In the genomic region with DNA sequence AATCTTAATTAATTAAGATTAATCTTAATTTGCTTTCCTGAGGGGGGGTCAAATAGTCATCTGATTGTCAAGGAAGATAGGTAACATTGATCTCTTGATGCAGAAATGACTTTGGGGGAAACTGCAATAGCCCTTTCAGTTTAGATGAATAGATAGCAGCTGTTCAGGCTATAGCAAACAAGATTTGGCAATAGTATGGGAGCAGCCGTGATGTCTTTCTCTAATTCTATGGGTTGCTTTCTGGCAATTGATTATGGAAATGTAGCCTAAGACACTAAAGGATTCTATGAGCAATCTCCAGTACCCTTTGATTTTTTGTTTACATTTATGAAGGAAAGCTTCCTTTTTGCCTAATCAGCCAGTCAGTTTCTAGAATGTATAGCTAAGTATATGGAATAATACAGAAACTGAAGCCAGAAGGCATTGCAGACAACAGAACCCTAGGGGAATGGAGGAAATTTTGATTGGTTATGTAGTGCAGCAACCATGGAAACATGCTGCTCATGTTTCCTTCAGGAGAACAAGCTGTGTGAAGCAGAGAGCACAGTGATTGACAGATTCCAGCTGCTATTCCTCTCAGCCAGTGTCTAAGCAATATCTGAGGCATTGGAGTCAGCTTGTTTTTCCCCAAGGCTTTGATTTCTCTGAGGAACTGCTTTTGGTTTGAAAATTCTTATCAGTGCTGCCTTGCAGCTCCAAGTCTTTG, we compare ENCODE assay signal across 12 mouse cellular contexts.
DNase-seq lines count a peak whose midpoint lies in the region; ATAC-seq and TF ChIP-seq lines count a peak whose summit lies in the region.
"Had no signal": no experiment of that assay in that cellular context is flagged by ENCODE, and none has a peak within 500 bp of the region (broad histone marks: within the 10 kb centered on the region; RNA-seq: fewer than 3 reads in every experiment).

No protein-coding gene starts in this region.

- H3K4me3 ChIP-seq in forebrain, embryonic 13.5 days = no peak overlapping the region
- no peak overlapping the region for H3K4me3 ChIP-seq in forebrain, embryonic 10.5 days
- H3K4me3 ChIP-seq in limb, embryonic 13.5 days = no peak overlapping the region
- no peak overlapping the region for H3K4me3 ChIP-seq in limb, embryonic 10.5 days
- H3K4me3 ChIP-seq in forebrain, embryonic 16.5 days (replicated peaks; ENCODE audit: low read length) = no peak overlapping the region
- no peak overlapping the region for H3K4me3 ChIP-seq in midbrain, embryonic 15.5 days
- H3K4me3 ChIP-seq in thymus, adult 2 months (ENCODE audit: control insufficient read depth, insufficient read depth, low read length) = no peak overlapping the region
- H3K4me3 ChIP-seq: embryonic facial prominence, embryonic 13.5 days; heart, embryonic 13.5 days had no signal

- no peaks in the 10 kb centered on the region for H3K36me3 ChIP-seq in forebrain, embryonic 13.5 days (ENCODE audit: poor library complexity, severe bottlenecking)
- H3K36me3 ChIP-seq in forebrain, embryonic 10.5 days (replicated peaks) = no peaks in the 10 kb centered on the region
- no peaks in the 10 kb centered on the region for H3K36me3 ChIP-seq in limb, embryonic 13.5 days
- H3K36me3 ChIP-seq in limb, embryonic 10.5 days = no peaks in the 10 kb centered on the region
- H3K36me3 ChIP-seq in forebrain, embryonic 16.5 days (ENCODE audit: control insufficient read depth, insufficient read depth) = no peaks in the 10 kb centered on the region
- H3K36me3 ChIP-seq in midbrain, embryonic 15.5 days (replicated peaks) = no peaks in the 10 kb centered on the region
- no peaks in the 10 kb centered on the region for H3K36me3 ChIP-seq in thymus, adult 2 months (ENCODE audit: control insufficient read depth, insufficient read depth, low read length)
- H3K36me3 ChIP-seq: embryonic facial prominence, embryonic 13.5 days; heart, embryonic 13.5 days had no signal

- no peak for DNase-seq in forebrain, embryonic 10.5 days (ENCODE audit: extremely low spot score, low spot score)
- DNase-seq in limb, embryonic 10.5 days (ENCODE audit: low spot score) = no peak
- DNase-seq in thymus, adult 2 months = no peak
- DNase-seq in left cerebral cortex, adult 9 months (ENCODE audit: low spot score in 2 of 2) = no peak
- DNase-seq: kidney, adult 8-10 months; lung, postnatal 10 days had no signal

- no peak overlapping the region for H3K27ac ChIP-seq in forebrain, embryonic 13.5 days
- no peak overlapping the region for H3K27ac ChIP-seq in forebrain, embryonic 10.5 days
- no peak overlapping the region for H3K27ac ChIP-seq in limb, embryonic 13.5 days
- H3K27ac ChIP-seq in limb, embryonic 10.5 days = no peak overlapping the region
- H3K27ac ChIP-seq in forebrain, embryonic 16.5 days (ENCODE audit: low read length) = no peak overlapping the region
- H3K27ac ChIP-seq in midbrain, embryonic 15.5 days = 0 out of 2 replicates have a peak overlapping the region, but pooled peaks have one; percentile 11
- H3K27ac ChIP-seq in thymus, adult 2 months (ENCODE audit: control insufficient read depth, insufficient read depth, low read length) = no peak overlapping the region
- H3K27ac ChIP-seq: embryonic facial prominence, embryonic 13.5 days; heart, embryonic 13.5 days had no signal

- no peaks in the 10 kb centered on the region for H3K4me1 ChIP-seq in forebrain, embryonic 13.5 days
- H3K4me1 ChIP-seq in forebrain, embryonic 10.5 days = 0 out of 2 replicates have a peak, but pooled peaks cover 5% of the 10 kb centered on the region
- H3K4me1 ChIP-seq in limb, embryonic 13.5 days = no peaks in the 10 kb centered on the region
- H3K4me1 ChIP-seq in limb, embryonic 10.5 days = no peaks in the 10 kb centered on the region
- no peaks in the 10 kb centered on the region for H3K4me1 ChIP-seq in forebrain, embryonic 16.5 days (replicated peaks; ENCODE audit: control insufficient read depth, insufficient read depth, low read length)
- H3K4me1 ChIP-seq in midbrain, embryonic 15.5 days = no peaks in the 10 kb centered on the region
- H3K4me1 ChIP-seq in thymus, adult 2 months (replicated peaks; ENCODE audit: control insufficient read depth, insufficient read depth, low read length) = no peaks in the 10 kb centered on the region
- H3K4me1 ChIP-seq: embryonic facial prominence, embryonic 13.5 days; heart, embryonic 13.5 days had no signal

- H3K9me3 ChIP-seq in forebrain, embryonic 13.5 days (replicated peaks) = no peaks in the 10 kb centered on the region
- no peaks in the 10 kb centered on the region for H3K9me3 ChIP-seq in forebrain, embryonic 10.5 days
- no peaks in the 10 kb centered on the region for H3K9me3 ChIP-seq in limb, embryonic 13.5 days
- H3K9me3 ChIP-seq in limb, embryonic 10.5 days (replicated peaks) = no peaks in the 10 kb centered on the region
- no peaks in the 10 kb centered on the region for H3K9me3 ChIP-seq in forebrain, embryonic 16.5 days (ENCODE audit: control insufficient read depth, low read length)
- H3K9me3 ChIP-seq in midbrain, embryonic 15.5 days = no peaks in the 10 kb centered on the region
- H3K9me3 ChIP-seq: embryonic facial prominence, embryonic 13.5 days; heart, embryonic 13.5 days had no signal

- TF ChIP-seq POLR2A in thymus, adult 2 months (IDR thresholded peaks at IDR 0.05; ENCODE audit: control insufficient read depth, extremely low read depth, insufficient read depth, low read length, poor library complexity) = no peak

- H3K9ac ChIP-seq in forebrain, embryonic 13.5 days = no peak overlapping the region
- no peak overlapping the region for H3K9ac ChIP-seq in limb, embryonic 13.5 days
- H3K9ac ChIP-seq in forebrain, embryonic 16.5 days (replicated peaks; ENCODE audit: low read depth, low read length) = no peak overlapping the region
- no peak overlapping the region for H3K9ac ChIP-seq in midbrain, embryonic 15.5 days
- H3K9ac ChIP-seq: embryonic facial prominence, embryonic 13.5 days; heart, embryonic 13.5 days had no signal

- no peak for TF ChIP-seq CTCF in thymus, adult 2 months (IDR thresholded peaks at IDR 0.05; ENCODE audit: borderline replicate concordance, control insufficient read depth, extremely low read depth, insufficient read depth, low read length, poor library complexity)

- WGBS in forebrain, embryonic 13.5 days = 58% methylated on average over 1 of the region's 1 CpGs
- 62% methylated on average over 1 of the region's 1 CpGs for WGBS in forebrain, embryonic 10.5 days
- WGBS in limb, embryonic 13.5 days = 77% methylated on average over 1 of the region's 1 CpGs
- 95% methylated on average over 1 of the region's 1 CpGs for WGBS in limb, embryonic 10.5 days
- WGBS in forebrain, embryonic 16.5 days = 47% methylated on average over 1 of the region's 1 CpGs
- 52% methylated on average over 1 of the region's 1 CpGs for WGBS in midbrain, embryonic 15.5 days
- 87% methylated on average over 1 of the region's 1 CpGs for WGBS in thymus, adult 2 months

- H3K27me3 ChIP-seq in forebrain, embryonic 13.5 days = no peaks in the 10 kb centered on the region
- no peaks in the 10 kb centered on the region for H3K27me3 ChIP-seq in forebrain, embryonic 10.5 days (ENCODE audit: poor library complexity, severe bottlenecking)
- H3K27me3 ChIP-seq in limb, embryonic 13.5 days = no peaks in the 10 kb centered on the region
- H3K27me3 ChIP-seq in limb, embryonic 10.5 days (ENCODE audit: low read depth, poor library complexity, severe bottlenecking) = no peaks in the 10 kb centered on the region
- no peaks in the 10 kb centered on the region for H3K27me3 ChIP-seq in forebrain, embryonic 16.5 days (replicated peaks; ENCODE audit: control insufficient read depth, insufficient read depth, low read length)
- H3K27me3 ChIP-seq in midbrain, embryonic 15.5 days (replicated peaks) = no peaks in the 10 kb centered on the region
- no peaks in the 10 kb centered on the region for H3K27me3 ChIP-seq in thymus, adult 2 months (ENCODE audit: control insufficient read depth, insufficient read depth, low read length)
- H3K27me3 ChIP-seq: embryonic facial prominence, embryonic 13.5 days; heart, embryonic 13.5 days had no signal

- no peak overlapping the region for H3K4me2 ChIP-seq in forebrain, embryonic 13.5 days
- H3K4me2 ChIP-seq in limb, embryonic 13.5 days (replicated peaks) = no peak overlapping the region
- no peak overlapping the region for H3K4me2 ChIP-seq in forebrain, embryonic 16.5 days (ENCODE audit: low read length)
- H3K4me2 ChIP-seq in midbrain, embryonic 15.5 days = no peak overlapping the region
- H3K4me2 ChIP-seq: embryonic facial prominence, embryonic 13.5 days; heart, embryonic 13.5 days had no signal

- peak; percentile 66 for ATAC-seq in forebrain, embryonic 13.5 days
- peak; percentile 80; the same call in 1 of the 2 replicates for ATAC-seq in limb, embryonic 13.5 days (ENCODE audit: low FRiP score, low read depth)
- peak; percentile 85 for ATAC-seq in forebrain, embryonic 16.5 days
- peak; percentile 94 for ATAC-seq in midbrain, embryonic 15.5 days (replicated peaks)
